Mouse (Mus musculus) lung, postnatal 0 days (tissue): Measurements from ENCODE around the gene Ldb3.

Experiments
- CTCF ChIP-seq: IDR thresholded peaks from 2 replicates; pipeline ENCODE4 v1.5.1; 2016; ENCODE audit warnings: antibody characterized with exemption, mild to moderate bottlenecking
- EP300 ChIP-seq: IDR thresholded peaks from 2 replicates; pipeline ENCODE4 v1.6.1; 2016; ENCODE audit warnings: antibody characterized with exemption, mild to moderate bottlenecking, control low read depth

DNA sequence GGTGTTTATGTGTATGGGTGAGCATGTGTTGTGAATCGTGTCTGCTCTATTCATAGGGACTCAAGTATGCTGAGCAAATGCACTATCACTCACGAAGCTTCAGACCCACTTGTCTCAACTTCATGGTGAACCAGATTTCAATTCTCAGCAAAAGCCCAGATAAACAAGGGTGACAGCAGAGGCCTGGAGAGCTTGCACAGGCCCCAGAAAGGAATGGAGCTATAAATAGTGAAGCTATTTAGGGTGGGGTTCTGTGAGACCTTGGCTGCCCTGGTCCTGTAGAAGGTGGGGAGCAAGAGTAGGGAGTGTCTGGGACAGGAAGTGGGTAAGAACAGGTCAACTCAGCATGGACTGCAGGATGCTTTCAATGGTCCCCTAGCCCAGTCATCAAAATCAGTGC, 43.9 kb downstream of the Ldb3 start:
- TF ChIP-seq CTCF, result no peak
- TF ChIP-seq EP300, result no peak
